Mouse (Mus musculus) mouse embryonic stem cell (cell line): Measurements from ENCODE around the gene Tbx2.

Source experiments
- in situ Hi-C, 2 experiments: fragments of 300-500 bp; cut with MboI; formaldehyde crosslinking; loops; 1 replicate in 1 of 2; 3 replicates in 1 of 2; pipeline ENCODE4 v1.14.3; 2019 to 2020; ENCODE audit warnings: low sequenced_read_pairs in 2 of 2, low pct_unique_long_range_greater_than_20kb in 1 of 2, mixed read lengths in 1 of 2; ENCODE audit not compliant: unreplicated experiment in 1 of 2

Tbx2 gene

DNA sequence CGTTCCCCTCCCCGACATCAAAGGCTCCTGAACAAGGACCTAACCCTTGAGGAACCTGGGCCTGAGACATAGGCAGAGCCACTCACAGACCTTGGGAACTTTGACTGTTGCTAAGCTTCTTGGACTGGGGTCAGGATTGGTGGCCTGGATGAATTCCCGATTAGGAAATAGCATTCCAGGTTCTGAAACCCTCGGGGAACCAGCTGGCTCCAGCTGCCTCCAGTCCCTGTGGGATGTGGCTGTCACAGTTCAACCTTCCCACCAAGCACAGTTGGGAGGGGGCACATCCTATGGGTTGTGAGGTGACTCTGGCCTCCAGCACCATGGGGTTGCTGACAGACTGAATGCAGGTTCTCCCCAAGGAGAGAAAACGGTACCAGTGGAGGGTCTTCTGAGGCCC, 13.6 kb downstream of the Tbx2 start:
- in situ Hi-C loops: loop anchor here in 1 of 2 experiments (25.0 kb wide), 1 partner anchor 459 kb away; no protein-coding TSS in a partner anchor

GRCm38 (mm10) chr11:85846509-85846908, 14.2 kb downstream of the Tbx2 start:
- in situ Hi-C loops: loop anchor here in 1 of 2 experiments (25.0 kb wide), 1 partner anchor 459 kb away; no protein-coding TSS in a partner anchor

- in situ Hi-C loops: loop anchor here in 1 of 2 experiments (25.0 kb wide), 1 partner anchor 462 kb away; no protein-coding TSS in a partner anchor
These were observed 16.7 kb downstream of the Tbx2 start for GRCm38 (mm10) chr11:85849037-85849436.

DNA sequence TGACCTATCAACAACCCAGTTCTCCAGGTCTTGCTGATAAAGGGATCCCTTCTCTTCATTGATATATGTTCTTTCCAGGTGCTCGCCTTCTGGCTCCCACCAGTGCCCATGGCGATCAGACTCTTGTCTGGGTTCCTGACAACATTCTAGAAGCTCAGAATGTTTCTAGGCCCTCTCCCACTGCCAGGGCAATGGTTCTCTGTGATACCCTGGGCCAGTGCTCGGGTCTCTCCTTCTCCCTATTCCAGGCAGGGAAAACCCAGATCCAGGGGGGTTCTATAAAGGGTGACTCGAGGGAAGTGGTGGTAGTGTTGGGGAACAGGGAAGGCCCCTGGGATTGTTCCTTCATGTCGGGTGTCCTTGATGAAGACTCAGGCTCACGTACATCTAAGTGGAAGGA, 17.9 kb downstream of the Tbx2 start, which contains the start of gene Gm11444:
Gm11444 (minus strand) TSS at position 101 of the 400 bp plus-strand sequence.
- in situ Hi-C loops: loop anchor here (5.0 to 25.0 kb wide), 2 partner anchors 122 to 312 kb away; no protein-coding TSS in a partner anchor

DNA sequence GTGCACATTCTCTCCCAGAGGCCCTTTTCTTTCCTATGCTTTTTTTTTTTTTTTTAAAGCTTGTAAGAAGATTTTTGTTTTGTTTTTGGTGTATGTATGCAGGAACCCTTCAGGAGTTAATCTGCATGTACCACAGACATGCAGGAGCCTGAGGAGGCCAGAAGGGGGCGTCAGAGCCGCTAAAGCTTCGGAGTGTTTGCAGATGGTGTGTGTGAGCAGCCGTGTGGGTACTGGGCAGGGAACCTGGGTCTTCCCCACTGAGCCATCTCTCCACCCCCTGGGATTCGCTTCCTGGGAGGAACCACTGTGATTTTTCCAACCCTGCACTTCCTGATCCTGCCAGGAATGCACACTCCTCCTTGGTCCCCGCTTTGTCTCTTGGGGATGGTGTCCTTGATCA, 18.4 kb downstream of the Tbx2 start:
- in situ Hi-C loops: loop anchor here (5.0 to 25.0 kb wide), 2 partner anchors 122 to 312 kb away; no protein-coding TSS in a partner anchor

DNA sequence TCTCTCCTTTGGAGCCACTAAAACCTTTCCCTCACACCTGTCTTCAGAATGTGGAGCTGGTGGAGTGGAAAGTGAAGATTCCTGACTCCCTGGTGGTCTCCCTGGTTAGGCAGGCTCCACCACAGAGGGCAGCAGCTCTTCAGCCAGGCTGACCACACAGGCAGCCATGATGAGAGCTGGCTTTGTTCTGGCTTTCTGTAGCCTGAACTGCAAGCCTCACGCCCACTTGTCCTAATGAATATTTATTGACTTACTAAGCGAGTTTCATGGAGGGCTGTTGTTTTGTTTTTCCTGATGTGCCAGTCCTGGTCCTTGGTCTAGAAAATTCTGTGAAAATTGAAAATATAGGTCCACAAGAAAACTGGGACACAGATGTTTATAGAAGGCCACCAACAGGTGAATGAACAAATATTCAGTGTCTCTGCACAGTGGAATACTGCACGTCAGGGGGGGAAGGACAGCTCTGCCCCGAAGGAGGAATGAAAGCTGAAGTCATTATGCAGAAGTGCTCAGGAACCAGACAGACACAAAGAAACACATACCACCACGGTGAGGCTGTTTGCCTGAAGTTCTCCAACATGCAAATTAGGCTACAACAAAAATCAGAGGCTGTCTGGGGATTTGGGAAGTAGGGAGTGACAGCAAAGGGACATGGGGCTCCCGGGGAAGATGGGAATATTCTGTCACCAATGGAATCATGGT, 25.8 kb downstream of the Tbx2 start:
- in situ Hi-C loops: loop anchor here (25.0 kb wide), 1 partner anchor 304 kb away; no protein-coding TSS in a partner anchor

DNA sequence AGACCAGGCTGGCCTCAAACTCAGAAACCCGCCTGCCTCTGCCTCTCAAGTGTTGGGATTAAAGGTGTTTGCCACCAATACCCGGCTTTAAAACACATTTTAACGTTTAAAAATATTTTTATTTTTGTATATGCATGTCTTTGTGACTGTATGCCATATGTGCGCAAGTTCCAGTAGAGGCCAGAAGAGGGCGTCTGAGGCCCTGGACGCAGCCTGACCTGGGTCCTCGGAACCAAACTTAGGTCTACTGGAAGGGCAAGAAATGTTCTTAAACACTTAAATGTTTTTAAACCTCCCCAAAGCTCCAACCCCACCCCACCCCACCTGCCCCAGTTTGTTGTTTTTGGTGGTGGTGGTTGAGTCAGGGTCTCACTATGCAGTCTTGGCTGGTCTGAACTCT, 32.0 kb downstream of the Tbx2 start:
- in situ Hi-C loops: loop anchor here (5.0 to 25.0 kb wide), 2 partner anchors 103 to 298 kb away; no protein-coding TSS in a partner anchor

DNA sequence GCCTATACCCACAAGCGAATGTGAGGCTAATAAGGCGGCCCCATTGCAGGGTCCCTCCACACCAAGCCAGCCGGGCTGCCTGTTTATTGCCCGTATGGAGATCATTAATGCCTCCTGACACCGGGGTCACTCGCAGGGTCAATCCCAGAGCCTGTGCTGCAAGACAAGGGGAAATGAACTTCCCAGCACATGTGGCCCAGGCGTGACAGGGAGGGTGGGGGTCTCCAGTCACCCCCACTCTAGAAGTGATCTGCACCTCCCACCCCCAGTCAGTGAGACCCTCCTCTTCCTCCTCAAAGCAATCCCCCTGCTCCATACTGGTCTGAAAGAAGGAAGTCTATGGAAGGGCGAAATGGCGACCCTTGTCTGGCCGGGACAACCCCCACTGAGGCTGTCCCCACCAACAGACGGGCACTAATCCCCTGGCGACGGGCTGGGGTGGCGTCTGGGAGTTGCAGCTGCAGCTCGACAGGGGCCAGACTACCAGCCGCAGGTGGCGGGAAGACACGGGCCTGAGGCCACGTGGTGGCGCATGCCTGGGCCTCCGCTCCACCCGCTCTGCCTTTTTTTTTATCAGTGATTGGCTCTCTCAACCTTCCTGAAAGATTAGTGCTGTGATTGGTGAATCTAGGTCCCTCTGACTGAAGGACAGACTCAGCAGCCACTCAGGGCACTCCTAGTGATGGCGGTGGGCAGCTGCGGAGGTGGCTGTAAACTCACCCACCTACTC, 43.9 kb downstream of the Tbx2 start:
- in situ Hi-C loops: no loop called here

DNA sequence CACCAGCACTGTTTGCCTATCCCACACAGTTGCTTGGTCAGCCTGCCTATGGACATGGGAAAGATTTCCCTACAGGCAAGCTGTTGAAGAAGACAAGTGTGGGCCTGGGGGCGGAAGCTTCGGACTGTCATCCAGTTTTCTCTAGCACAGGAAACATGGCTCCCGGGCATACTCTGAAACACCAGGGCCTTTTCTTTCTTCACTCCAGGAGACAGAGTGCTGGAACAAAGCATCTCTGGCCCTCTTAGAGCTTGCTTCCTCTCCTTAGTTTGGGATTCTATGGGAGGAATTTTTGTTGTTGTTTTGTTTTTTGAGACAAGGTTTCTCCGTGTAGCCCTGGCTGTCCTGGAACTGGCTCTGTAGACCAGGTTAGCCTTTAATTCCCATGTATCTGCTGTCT, 52.1 kb downstream of the Tbx2 start:
- in situ Hi-C loops: no loop called here

GRCm38 (mm10) chr11:85885665-85886428, 53.5 kb downstream of the Tbx2 start, which contains the start of gene Tbx4:
TSS of gene Tbx4 (plus strand) at chr11:85886422.
- in situ Hi-C loops: no loop called here

GRCm38 (mm10) chr11:85886429-85886785, 54.1 kb downstream of the Tbx2 start:
- in situ Hi-C loops: no loop called here

DNA sequence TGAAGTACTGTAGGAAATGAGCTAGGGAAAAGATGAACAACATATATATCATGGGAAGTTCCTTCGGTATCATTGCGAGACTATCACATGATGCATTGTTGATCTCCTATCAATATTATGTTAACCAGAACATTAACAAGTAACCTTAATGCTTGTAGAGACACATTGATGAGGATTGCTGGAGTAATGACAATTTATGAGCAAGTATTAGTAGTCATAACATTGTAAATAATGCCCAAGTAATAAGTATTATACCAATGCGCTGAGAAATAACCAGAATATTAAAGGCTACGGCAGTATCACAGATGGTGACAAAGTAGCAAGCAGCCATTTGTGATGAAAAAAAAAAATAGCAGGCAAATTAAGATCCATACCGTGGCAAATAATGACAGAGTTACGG, 54.9 kb downstream of the Tbx2 start:
- in situ Hi-C loops: no loop called here

GRCm38 (mm10) chr11:85887801-85888450, 55.6 kb downstream of the Tbx2 start:
- in situ Hi-C loops: no loop called here

DNA sequence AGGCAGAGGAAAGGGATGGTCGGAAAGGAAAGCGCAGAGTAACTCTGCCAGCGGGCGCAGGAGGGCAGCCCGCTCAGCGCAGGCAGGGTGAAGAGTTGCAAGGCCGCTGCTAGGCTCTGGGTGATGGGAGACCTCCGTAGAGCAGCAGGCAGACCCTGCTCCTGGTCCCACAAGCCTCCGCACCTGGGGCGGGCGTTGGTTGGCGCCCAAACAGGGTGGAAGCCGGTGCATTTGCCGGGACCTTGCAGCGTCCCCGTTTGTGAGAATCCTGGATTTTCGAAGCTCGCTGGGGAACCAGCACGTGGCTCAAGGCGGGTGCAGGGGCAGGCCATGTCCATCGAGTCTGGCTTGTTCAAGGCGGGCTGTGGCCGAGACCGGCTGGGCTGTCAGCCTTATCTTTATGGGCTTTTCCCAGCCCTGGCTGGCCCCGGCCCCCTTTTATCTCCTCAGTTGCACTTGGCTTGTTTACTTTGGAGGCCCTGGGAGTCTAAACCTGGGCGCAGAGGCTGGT, 56.2 kb downstream of the Tbx2 start:
- in situ Hi-C loops: no loop called here

DNA sequence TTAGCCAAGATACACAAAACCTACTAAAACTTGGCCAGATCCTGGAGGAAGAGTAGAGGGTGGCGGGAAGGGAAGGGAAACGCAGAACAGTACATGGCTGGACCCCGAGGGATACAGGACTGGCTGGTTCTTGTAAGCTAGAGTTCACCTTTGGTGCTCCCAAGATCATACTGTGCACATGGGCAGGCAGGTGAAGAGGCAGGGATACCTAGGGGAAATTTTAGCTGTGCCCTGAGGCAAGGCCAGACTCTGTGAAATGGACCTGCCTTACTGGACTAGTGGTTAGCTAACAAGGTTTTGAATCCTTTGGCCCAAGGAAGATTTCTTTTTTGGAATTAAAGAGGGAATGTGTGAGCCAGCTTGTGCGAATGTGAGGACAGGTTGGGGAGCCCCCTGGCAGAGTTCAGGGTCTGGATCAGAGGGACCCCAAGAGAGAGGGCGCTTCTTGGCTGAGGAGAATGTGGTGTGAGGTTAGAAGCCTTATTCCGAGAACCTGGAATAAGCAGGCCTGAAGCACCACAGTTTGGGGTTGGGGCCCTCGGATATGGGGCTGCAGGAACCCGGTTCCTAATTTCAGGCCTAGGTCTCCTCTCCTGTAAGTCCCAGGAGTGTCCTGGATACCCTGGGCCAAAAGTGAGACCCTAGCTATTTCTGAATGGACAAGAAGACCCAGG, 56.8 kb downstream of the Tbx2 start:
- in situ Hi-C loops: no loop called here

DNA sequence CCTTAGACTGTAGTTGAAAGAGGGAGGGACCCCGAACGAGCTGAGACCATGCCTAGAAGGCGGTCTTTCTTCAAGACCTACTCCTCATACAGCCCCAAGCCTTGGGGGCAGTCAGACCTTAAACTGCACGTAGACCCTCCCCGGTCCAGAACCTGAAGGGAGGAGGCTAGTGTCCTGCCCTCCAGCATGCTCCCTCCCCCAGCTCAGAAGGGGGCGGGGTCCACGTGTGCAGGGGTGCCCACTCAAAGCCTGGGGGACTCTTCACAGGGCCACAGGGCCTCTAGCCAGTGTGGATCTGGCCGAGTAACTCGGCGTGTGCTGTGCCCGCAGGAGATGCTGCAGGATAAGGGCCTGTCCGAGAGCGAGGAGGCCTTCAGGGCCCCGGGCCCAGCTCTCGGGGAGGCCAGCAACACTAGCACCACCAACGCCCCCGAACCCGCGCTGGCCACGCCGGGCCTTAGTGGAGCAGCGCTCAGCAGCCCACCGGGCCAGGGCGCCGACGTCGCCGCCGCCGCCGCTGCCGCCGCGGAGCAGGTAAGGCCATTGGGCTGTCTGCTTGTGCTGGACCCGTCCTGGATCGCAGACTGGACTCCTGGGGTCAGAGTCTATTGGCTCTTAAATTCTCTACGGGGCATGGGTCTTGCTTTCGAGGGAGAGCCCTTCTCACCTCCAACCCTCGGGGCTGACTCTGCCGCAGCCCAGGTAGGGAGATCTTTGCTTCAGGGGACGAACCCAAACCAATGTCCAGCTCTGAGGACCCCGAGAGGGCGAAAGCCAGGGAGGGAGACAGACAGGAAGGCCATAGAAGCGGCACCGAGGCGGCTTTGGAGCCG, 57.6 kb downstream of the Tbx2 start:
- in situ Hi-C loops: loop anchor here in 1 of 2 experiments (5.0 kb wide), 1 partner anchor 53 kb away; no protein-coding TSS in a partner anchor

GRCm38 (mm10) chr11:85890563-85890845, 58.2 kb downstream of the Tbx2 start:
- in situ Hi-C loops: loop anchor here in 1 of 2 experiments (5.0 kb wide), 1 partner anchor 53 kb away; no protein-coding TSS in a partner anchor
